Mouse (Mus musculus): ENCODE measurements around the gene Tbx10.
A peak's percentile ranks its signal among the peaks of the same experiment; 100 is the strongest.

- TF ChIP-seq CTCF (IDR thresholded peaks at IDR 0.05 in 2 of 3, conservative IDR thresholded peaks at IDR 0.05 in 1 of 3; ENCODE audit: control insufficient read depth in 1 of 3, insufficient read depth in 1 of 3, low read depth in 2 of 3, low read length in 3 of 3, poor library complexity in 1 of 3, severe bottlenecking in 1 of 3) (peak; percentile 68 to 98 (median 89)), USF1 (IDR thresholded peaks at IDR 0.05; ENCODE audit: low read depth, low read length) (0 out of 2 replicates have a peak, but pooled peaks have one; percentile 35)
Observed at GRCm38 (mm10) chr19:4018743-4019583, 26.4 kb downstream of the Tbx10 start.

Data from MEL (cell line).